Mouse (Mus musculus) thymus, adult 2 months (tissue): ENCODE measurements around the gene Taf3.

ENCODE experiments used
- CTCF ChIP-seq: fragments of 200-500 bp; IDR thresholded peaks from 2 replicates; pipeline ENCODE4 v1.5.1; 2012; ENCODE audit warnings: mild to moderate bottlenecking, control low read depth, low read length, moderate library complexity, borderline replicate concordance; ENCODE audit not compliant: control insufficient read depth, poor library complexity, insufficient read depth; ENCODE audit errors: extremely low read depth
- POLR2A ChIP-seq: fragments of 200-500 bp; IDR thresholded peaks from 2 replicates; pipeline ENCODE4 v1.6.1; 2012; ENCODE audit warnings: mild to moderate bottlenecking, low read length, control low read depth, moderate library complexity; ENCODE audit not compliant: control insufficient read depth, poor library complexity, insufficient read depth; ENCODE audit errors: extremely low read depth

GRCm38 (mm10) chr2:9988290-9988689 is 60.1 kb downstream of the Taf3 start:
- no peak for TF ChIP-seq POLR2A
- TF ChIP-seq CTCF, result no peak
